Mouse (Mus musculus): ENCODE results near the gene Edn2.

The Edn2 gene

GRCm38 (mm10) chr4:120158714-120159310 is 2.2 kb upstream of the Edn2 start:
- no peak for DNase-seq (ENCODE audit: low spot score in 2 of 2)

GRCm38 (mm10) chr4:120162586-120162985 is 1.6 kb downstream of the Edn2 start:
- DNase-seq (ENCODE audit: low spot score in 2 of 2): no peak

GRCm38 (mm10) chr4:120163242-120163641 is 2.2 kb downstream of the Edn2 start:
- no peak for DNase-seq (ENCODE audit: low spot score in 2 of 2)

GRCm38 (mm10) chr4:120164316-120164715 is 3.3 kb downstream of the Edn2 start:
- no peak for DNase-seq (ENCODE audit: low spot score in 2 of 2)

- no peak for DNase-seq (ENCODE audit: low spot score in 2 of 2)
Observed at GRCm38 (mm10) chr4:120167778-120168177, 6.8 kb downstream of the Edn2 start.

GRCm38 (mm10) chr4:120168346-120168745 is 7.3 kb downstream of the Edn2 start:
- no peak for DNase-seq (ENCODE audit: low spot score in 2 of 2)

- no peak for DNase-seq (ENCODE audit: low spot score in 2 of 2)
Observed at GRCm38 (mm10) chr4:120170387-120170936, 9.5 kb downstream of the Edn2 start.

- no peak for DNase-seq (ENCODE audit: low spot score in 2 of 2)
Observed at GRCm38 (mm10) chr4:120172050-120172684, 11.2 kb downstream of the Edn2 start.

GRCm38 (mm10) chr4:120179123-120179522 is 18.1 kb downstream of the Edn2 start:
- no peak for DNase-seq (ENCODE audit: low spot score in 2 of 2)

- no peak for DNase-seq (ENCODE audit: low spot score in 2 of 2)
Observed at GRCm38 (mm10) chr4:120180535-120180934, 19.5 kb downstream of the Edn2 start.

GRCm38 (mm10) chr4:120184374-120184991 is 23.5 kb downstream of the Edn2 start:
- DNase-seq (ENCODE audit: low spot score in 2 of 2): no peak

GRCm38 (mm10) chr4:120186441-120186840 is 25.4 kb downstream of the Edn2 start:
- no peak for DNase-seq (ENCODE audit: low spot score in 2 of 2)

- no peak for DNase-seq (ENCODE audit: low spot score in 2 of 2)
Observed at GRCm38 (mm10) chr4:120186934-120187333, 25.9 kb downstream of the Edn2 start.

- DNase-seq (ENCODE audit: low spot score in 2 of 2): no peak
Observed at GRCm38 (mm10) chr4:120188204-120188603, 27.2 kb downstream of the Edn2 start.

GRCm38 (mm10) chr4:120188651-120189161 is 27.7 kb downstream of the Edn2 start:
- no peak for DNase-seq (ENCODE audit: low spot score in 2 of 2)

GRCm38 (mm10) chr4:120189941-120190340 is 28.9 kb downstream of the Edn2 start:
- no peak for DNase-seq (ENCODE audit: low spot score in 2 of 2)

GRCm38 (mm10) chr4:120191987-120192386 is 31.0 kb downstream of the Edn2 start:
- DNase-seq (ENCODE audit: low spot score in 2 of 2): no peak

- no peak for DNase-seq (ENCODE audit: low spot score in 2 of 2)
Observed at GRCm38 (mm10) chr4:120194026-120194425, 33.0 kb downstream of the Edn2 start.

- no peak for DNase-seq (ENCODE audit: low spot score in 2 of 2)
Observed at GRCm38 (mm10) chr4:120194965-120195364, 34.0 kb downstream of the Edn2 start.

- DNase-seq (ENCODE audit: low spot score in 2 of 2): no peak
Observed at GRCm38 (mm10) chr4:120199184-120199885, 38.3 kb downstream of the Edn2 start.

- no peak for DNase-seq (ENCODE audit: low spot score in 2 of 2)
Observed at GRCm38 (mm10) chr4:120200551-120201266, 39.7 kb downstream of the Edn2 start.
